Mouse (Mus musculus) gastrocnemius, postnatal 10 days (tissue): ENCODE results near the gene Vmp1. TPM values are rescaled to one million over a fixed set of nuclear protein-coding genes. Genes with fewer than 3 reads are reported as not detected.

Experiments
- DNase-seq: peaks from one replicate; pipeline ENCODE4 v3.0.0; 2021; ENCODE audit warnings: mixed read lengths
- total RNA-seq, 2 experiments: library from RNA; stranded (reverse); gene quantifications; 2 replicates each; pipeline ENCODE4 v1.2.3; 2021

Gene Vmp1
- total RNA-seq, 2 experiments from 2014 or later = 55.6 to 58.5 TPM

- no peak for DNase-seq
Measured at GRCm38 (mm10) chr11:86584898-86585597, 98.6 kb downstream of the Vmp1 start.

GRCm38 (mm10) chr11:86583990-86584897 is 99.4 kb downstream of the Vmp1 start:
- no peak for DNase-seq

- DNase-seq = no peak
Measured at GRCm38 (mm10) chr11:86583313-86583825, 100.3 kb downstream of the Vmp1 start.

GRCm38 (mm10) chr11:86582543-86583260 is 100.9 kb downstream of the Vmp1 start:
- DNase-seq = no peak

- DNase-seq = no peak
Measured at GRCm38 (mm10) chr11:86581943-86582542, 101.6 kb downstream of the Vmp1 start.

GRCm38 (mm10) chr11:86581250-86581753 is 102.3 kb downstream of the Vmp1 start:
- DNase-seq = no peak

- DNase-seq = no peak
Measured at GRCm38 (mm10) chr11:86580319-86581113, 103.1 kb downstream of the Vmp1 start.

- no peak for DNase-seq
Measured at GRCm38 (mm10) chr11:86579731-86580318, 103.8 kb downstream of the Vmp1 start.

GRCm38 (mm10) chr11:86578809-86579730 is 104.6 kb downstream of the Vmp1 start:
- DNase-seq = peak; percentile 47

- DNase-seq = no peak
Measured at GRCm38 (mm10) chr11:86578106-86578808, 105.4 kb downstream of the Vmp1 start.

GRCm38 (mm10) chr11:86577231-86577630 is 106.4 kb downstream of the Vmp1 start:
- no peak for DNase-seq

- no peak for DNase-seq
Measured at GRCm38 (mm10) chr11:86575632-86576378, 107.8 kb downstream of the Vmp1 start.

- no peak for DNase-seq
Measured at GRCm38 (mm10) chr11:86574408-86574807, 109.2 kb downstream of the Vmp1 start.

- no peak for DNase-seq
Measured at GRCm38 (mm10) chr11:86573646-86574231, 109.9 kb downstream of the Vmp1 start.

- DNase-seq = no peak
Measured at GRCm38 (mm10) chr11:86572623-86573022, 111.0 kb downstream of the Vmp1 start.

GRCm38 (mm10) chr11:86571871-86572270 is 111.8 kb downstream of the Vmp1 start:
- DNase-seq = no peak

GRCm38 (mm10) chr11:86571047-86571855 is 112.4 kb downstream of the Vmp1 start:
- no peak for DNase-seq
